Mouse (Mus musculus) bone marrow, adult 2 months (tissue): ENCODE measurements at regions not wholly inside any gene's neighbourhood (a gene's known extent, or its start where the extent isn't known, plus 50 kb on each side); places are given as distances from the start of the nearest gene placed in this dataset.

Source experiments
- CTCF ChIP-seq: fragments of 200-500 bp; IDR thresholded peaks from 2 replicates; pipeline ENCODE4 v1.5.1; 2011; ENCODE audit warnings: low read length, control low read depth; ENCODE audit not compliant: control insufficient read depth, insufficient read depth
- POLR2A ChIP-seq: fragments of 200-500 bp; IDR thresholded peaks from 2 replicates; pipeline ENCODE4 v1.6.1; 2011; ENCODE audit warnings: low read depth, mild to moderate bottlenecking, control low read depth, low read length, borderline replicate concordance; ENCODE audit not compliant: control insufficient read depth

DNA sequence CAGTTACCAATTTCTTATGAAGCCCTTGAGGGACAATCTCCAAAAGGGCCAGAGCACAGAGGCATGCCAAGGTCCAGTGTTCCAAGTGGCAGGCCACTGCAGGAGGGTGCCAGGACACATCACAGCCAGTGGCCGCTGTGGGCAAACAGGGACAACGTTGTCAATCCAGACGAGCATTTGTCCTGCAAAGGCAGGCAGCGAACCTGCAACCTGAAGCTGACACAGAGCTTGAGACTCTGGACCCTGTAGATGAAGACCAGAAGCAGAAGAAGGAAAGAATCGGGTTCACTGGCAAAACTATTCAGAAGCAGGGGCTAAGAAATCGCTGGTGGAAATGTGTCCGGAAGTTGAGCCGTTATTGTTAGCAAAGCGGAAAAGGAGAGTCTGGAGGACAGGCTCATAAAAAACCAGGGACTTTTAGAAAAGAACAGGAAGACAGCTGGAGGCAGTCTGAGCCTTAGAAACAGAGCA, 87.3 kb upstream of the Hmcn1 start:
- TF ChIP-seq CTCF, result no peak
- no peak for TF ChIP-seq POLR2A
